Mouse (Mus musculus) thymus, postnatal 36 days (tissue): ENCODE results near the gene Tmem210.
"Not testable (repeated sequence)": the region's sequence is repeated elsewhere in the genome, so short reads cannot be mapped to it uniquely, and the experiment has no call there.

Experiments used
- DNase-seq, 2 experiments: peaks; one replicate each; pipeline ENCODE4 v3.0.0; 2022; ENCODE audit warnings: mixed read lengths in 2 of 2

The Tmem210 gene

DNA sequence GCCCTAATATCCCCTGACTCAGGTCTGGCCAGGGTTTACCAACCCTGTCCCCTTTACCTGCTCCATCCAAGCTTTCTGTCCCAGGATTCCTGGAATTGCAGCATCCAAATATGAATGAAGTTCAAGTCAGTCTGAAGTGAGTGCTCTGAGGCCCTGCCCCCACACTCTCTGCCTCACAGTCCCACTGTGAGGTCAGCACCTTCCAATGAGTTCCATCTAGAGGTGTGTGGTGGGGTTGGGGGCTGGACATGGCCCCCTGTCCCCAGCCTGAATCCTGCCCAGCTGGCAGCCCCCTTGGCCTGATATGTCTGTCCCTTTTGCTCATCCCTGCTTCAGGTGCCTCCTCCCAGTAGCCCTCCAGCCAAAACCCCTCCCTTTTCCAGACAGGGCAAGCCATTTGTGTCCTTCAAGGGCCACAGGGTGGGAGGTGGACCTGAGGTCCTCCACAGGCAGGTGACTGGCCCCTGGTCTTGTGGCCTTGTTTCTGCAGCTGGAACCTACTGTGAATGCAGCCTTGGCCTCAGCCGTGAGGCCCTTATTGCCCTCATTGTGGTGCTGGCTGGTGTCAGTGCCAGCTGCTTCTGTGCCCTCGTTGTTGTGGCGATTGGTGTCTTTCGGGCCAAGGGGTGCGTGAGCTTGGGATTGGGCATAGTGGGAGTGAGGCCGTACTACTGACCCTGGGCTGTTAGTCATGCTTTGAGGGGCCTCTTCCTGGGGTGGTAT is at the start of gene Tmem210:
Tmem210 (plus strand) TSS at position 219 of the 723 bp plus-strand sequence.
- no peak for DNase-seq

DNA sequence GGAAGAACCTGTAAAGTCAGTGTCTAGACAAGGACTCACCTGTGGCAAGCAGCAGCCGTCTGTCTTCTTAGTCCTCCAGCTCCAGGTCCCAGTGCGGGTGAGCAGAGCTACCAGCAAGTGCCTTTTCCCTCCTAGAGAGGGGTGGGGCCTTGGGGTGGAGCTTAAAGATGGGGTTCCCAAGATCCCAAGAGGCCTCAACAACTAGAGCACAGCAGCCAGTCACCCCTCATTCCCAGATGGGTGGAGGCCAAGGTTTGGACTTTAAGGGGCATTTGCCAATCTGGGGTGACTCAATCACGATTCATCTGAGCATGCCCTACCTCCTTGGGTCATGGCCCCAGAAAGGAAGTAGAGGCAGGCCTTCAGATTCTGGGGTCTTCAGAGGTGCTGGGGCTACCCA is 48.2 kb upstream of the Tmem210 start:
- no peak for DNase-seq

DNA sequence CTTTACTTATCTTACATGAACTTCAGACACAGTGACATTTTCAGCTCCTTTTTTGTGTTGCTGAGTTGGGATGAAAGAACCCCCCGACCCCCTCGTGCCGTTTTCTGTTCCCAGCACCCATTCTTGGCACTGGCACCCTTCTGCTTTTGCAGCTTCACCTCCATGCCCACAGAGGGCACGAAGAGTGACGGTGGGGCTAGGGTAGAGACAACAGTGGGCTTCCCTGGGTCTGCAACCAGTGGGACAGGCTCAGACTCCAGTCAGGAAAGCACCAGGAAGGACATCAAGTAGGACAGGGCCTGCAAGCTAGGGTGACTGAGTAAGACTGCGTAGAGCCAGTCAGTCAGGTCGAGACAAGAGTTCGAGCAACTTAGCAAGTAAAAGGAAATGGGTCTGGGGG is 47.6 kb upstream of the Tmem210 start:
- no peak for DNase-seq

DNA sequence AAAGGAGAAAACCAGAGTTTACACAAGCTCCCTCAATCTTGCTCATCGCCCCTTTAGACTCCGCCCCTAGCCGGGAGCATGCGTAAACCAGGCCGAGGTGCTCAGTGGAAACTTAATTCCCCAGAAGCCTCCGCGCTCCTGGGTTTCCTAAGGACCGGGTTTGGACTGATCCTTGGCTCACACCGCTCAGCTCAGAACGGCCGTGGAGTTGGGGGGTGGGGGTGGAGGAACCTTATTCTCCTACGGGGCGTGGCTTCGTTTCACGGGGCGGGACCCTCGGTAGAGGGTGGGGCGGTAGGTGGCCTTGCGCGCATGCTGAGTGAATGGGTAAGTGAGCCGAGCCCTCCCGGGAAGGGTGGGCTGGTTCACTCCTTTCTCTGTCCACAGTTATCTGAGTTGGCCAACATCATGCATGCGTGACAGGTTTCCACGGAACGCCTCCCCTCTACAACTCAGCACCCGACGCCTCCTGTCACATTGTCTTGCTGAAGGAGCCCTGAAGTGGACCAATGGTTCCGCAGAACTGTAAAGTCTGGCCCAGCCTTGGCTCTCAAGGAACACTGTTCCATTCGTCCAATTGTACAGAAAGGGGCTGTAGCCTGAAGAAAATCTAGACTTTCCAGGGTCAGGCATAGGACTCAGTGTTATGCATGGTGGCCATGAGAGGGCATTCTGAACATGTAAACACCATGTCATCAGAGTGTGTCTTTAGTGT is 47.1 kb upstream of the Tmem210 start:
- peak; percentile 33 to 50 for DNase-seq

DNA sequence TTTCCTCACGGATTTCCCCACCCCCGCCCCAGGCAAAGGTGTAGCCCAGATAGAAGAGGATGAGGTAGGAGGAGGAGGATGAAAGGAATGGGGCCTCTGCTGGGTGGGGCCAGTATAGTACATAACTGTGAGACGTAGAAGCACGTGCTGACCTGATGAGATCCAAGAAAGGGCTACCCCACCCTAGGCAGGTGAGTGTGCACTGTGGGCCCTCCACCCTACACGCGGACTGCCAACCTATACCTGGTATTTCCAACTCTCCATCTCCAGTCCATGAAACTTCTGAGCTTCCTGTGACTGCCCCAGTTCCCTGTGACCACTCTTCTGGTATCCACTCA is 46.5 kb upstream of the Tmem210 start:
- no peak for DNase-seq

DNA sequence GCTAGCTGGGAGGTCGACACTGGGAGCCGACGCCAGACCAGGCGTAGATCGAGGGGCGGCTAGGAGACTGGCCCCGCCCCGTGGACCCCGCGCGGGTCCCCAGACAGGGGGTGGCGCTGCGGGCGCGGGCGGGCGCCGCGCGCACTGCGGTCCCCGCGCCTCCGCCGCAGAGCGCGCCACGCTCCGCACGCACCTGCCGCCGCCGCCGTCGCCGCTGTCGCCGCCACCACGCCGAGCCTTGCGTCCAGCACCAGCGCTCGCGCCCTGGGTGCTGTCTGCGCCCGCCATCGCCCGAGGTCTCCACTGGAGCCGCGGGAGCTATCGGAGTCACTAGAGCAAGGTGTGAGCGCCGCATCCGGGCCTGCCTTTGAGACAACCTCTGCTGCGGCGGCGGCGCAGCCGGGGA is 45.8 kb upstream of the Tmem210 start, which contains the start of the genes Rnf208 and Cysrt1:
Rnf208 (plus strand) TSS at position 155 of the 406 bp plus-strand sequence.
Cysrt1 (minus strand) TSS at position 352 of the 406 bp plus-strand sequence.
- peak; percentile 13 to 39 for DNase-seq

DNA sequence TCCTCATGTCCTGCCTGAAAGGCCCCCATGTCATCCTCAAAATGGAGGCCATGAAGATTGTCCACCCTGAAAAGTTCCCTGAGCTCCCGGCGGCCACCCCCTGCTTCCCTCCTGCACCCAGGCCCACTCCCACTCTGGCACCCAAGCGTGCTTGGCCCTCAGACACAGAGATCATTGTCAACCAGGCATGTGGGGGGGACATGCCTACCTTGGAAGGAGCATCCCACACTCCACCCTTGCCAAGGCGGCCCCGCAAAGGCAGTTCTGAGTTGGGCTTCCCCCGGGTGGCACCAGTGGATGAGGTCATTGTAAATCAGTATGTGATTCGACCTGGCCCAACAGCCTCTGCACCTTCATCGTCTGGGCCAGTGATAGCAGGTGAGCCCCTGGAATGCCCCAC is 44.6 kb upstream of the Tmem210 start:
- no peak for DNase-seq

DNA sequence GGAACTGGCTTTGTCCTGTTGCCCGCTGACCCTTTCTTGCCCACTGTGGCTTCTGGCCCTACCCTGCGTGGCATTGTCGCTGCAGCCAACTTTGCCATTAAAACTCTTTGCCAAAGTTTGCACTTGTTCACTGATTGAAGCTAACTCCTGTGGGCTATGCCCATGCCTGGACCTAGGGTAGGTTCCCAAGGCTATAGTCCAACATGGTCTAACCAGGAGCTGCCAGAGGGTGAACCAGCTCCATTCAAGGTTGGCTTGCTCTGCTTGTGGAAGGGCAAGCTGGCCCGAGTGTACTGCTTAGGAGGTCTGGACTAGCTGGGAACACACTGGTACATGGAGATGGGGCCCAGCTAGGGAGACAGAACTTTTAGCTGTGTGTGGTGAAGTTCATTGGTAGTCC is 43.8 kb upstream of the Tmem210 start:
- no peak for DNase-seq

DNA sequence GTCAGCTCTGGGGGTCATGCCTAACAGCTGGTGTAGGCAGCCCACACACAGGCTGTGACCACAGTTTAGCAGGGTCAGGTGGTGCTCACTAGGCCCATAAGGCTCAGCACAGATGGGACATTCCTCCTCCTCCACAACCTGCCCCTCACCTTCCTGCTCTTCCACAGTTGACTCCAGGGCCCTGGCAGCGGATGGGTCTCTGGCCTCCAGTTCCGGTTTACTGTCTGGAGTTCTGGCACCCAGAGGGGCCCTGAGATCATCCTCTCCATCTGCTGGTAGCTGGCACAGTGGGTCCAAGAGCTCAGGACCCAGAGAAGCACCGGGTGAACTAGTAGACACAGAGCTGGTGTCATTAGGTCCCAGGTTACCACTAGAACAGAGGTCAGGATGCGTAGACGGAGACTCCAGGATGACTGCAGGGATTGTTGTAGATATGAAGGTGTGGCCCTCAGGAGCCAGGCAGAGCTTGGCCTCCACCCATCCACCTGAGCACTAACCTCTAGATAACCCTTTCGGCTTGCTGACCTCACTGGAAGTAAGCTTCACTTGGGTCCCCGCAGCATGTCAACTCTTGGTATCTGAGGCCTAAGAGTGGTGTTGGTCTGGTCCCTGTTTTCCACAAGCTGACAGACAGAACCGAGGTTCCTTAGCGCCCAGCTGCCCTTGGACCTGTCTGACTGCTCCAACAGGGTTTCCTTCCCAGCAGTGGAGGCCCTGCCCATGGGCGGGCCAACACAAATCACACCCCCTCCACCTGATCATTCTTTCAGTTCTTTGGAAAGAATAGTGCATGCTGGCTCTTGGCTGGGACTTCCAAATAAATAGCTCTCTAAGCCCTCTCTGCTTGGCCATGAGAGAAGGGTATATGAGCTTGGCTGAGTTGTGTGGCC is 41.5 kb upstream of the Tmem210 start, which contains the start of gene AL732309.1:
AL732309.1 (minus strand) TSS at position 681 of the 890 bp plus-strand sequence.
- DNase-seq: no peak

DNA sequence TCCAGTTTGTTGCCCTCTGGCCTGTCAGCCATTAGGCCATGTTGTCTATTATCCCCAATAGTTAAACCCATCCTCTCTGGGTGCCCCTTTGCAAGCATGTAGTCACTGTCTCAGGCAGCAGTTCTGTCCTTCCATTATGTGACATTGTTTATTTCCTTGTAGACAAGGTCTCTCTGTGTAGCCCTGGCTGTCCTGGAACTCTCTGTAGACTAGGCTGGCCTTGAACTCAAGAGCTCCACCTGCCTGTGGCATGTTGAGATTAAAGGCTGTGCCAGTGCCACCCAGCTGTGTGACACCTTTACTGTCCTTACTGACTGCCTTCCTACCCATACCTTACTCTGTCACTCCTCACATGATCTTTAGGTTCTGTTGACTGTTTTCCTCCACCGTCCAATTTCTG is 35.6 kb upstream of the Tmem210 start:
- peak; percentile 28 to 30 for DNase-seq

DNA sequence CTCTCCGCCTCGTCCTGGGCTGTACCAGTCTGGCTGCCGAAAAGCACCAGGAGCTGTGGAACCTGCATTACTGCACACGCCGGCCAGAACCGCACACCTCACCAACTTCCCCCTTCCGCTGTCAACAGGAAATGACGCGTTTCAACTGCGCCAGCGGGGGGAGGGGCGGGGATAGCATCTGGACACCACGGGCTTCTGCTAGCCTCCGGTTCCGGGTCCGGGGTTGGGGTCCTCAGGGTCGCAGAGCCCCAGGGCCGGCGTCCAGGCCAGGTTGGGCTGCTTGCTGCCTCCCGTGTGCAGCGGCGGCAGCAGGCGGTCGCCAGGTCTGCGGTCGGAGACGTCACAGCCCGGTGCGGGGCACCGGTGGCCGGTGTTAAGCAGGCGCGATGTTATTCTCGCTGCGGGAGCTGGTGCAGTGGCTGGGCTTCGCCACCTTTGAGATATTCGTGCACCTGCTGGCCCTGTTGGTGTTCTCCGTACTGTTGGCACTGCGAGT is 32.6 kb upstream of the Tmem210 start, which contains the start of gene Tmem203:
Tmem203 (plus strand) TSS at position 156 of the 496 bp plus-strand sequence.
- DNase-seq: peak; percentile 82

DNA sequence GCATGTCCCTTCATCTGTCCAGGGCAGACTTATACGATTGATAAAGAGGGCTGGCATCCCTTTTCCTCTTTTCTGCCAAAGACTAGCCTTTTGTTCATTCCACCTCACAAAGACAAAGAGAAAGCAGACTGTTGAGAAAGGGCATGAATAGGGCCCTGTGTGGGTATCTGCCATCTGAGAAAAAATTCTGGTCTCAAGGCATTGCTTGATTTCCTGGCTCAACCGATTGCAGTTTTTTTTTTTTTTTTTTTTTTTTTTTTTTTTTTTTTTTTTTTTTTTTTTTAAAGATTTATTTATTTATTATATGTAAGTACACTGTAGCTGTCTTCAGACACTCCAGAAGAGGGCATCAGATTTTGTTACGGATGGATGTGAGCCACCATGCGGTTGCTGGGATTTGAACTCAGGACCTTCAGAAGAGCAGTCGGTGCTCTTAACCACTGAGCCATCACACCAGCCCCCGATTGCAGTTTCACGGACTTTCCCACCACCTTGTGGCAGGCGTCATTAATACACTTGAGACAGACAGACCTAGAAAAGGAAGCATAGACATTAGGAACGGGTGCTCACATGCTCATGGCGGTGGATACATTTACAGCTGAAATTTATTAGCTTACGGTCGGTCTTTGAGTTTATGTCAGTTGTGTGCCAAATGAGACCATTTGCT is 31.4 kb upstream of the Tmem210 start:
- peak; percentile 61 to 65 for DNase-seq

DNA sequence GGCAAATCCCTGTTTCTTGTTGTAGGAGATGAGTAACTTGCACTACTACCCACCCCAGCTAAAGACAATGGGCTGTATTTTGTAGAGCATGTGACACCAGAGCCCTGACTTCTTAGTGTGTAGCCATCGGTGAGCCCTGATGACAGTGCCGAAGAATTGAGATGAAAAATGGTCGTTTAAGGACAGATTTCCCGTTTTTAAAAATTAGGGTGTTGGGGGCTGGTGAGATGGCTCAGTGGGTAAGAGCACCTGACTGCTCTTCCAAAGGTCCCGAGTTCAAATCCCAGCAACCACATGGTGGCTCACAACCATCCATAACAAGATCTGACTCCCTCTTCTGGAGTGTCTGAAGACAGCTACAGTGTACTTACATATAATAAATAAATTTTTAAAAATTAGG is 30.7 kb upstream of the Tmem210 start:
- not testable (repeated sequence) for DNase-seq

DNA sequence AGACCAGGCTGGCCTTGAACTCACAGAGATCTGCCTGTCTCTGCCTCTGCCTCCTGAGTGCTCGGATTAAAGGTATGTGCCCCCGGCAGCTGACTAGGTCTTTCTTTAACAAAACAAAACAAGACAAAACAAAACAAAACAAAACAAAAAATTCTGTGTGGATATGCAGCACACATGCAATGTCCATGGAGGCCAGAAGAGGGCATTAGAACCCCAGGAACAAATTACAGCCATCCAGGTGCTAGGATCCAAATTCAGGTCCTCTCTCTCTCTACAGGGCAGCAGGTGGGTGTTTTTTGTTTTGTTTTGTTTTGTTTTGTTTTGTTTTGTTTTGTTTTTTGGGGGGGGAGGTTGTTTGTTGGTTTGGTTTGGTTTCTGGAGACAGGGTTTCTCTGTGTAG is 29.1 kb upstream of the Tmem210 start:
- DNase-seq: no peak

DNA sequence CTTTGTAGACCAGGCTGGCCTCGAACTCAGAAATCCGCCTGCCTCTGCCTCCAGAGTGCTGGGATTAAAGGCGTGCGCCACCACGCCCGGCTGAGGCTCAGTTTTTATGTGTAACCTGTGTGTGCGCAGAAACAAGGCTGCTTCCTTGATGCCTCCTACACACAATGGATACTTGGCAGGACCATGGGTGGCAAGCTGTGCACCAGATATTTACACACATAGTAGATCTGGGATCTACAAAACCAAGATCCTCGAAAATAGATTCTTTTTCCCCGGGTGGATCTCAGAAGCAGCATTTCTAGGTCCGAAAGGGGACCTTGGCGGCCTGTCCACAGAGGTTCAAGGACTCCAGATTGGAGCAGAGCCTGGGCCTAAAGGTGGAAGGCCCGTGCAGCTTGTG is 26.1 kb upstream of the Tmem210 start:
- DNase-seq: no peak

DNA sequence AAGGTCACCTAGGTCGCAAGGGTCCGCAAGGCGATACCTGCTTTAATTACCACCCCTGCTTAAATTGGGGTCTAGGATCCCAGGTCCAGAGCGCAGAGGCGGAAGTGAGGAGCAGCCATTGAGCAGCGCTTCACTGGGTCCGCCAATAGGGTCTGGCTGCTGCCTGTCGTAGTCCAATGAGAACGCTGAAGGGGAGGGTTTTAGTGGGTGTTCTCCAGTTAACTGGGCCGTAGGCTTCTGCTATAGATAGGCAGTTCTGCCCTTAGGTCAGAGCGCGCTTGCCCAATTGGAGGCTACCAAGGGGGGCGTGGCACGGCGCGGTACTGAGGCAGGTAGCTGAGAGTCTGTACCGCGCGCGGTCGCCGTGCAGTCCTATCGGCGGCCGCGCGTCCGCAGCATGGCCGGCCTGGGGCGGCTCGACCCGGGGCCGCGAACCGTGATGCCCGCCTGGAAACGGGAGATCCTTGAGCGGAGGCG is 25.6 kb upstream of the Tmem210 start, which contains the start of gene Tprn:
Tprn (plus strand) TSS at position 328 of the 477 bp plus-strand sequence.
- DNase-seq: peak; percentile 93 to 96

DNA sequence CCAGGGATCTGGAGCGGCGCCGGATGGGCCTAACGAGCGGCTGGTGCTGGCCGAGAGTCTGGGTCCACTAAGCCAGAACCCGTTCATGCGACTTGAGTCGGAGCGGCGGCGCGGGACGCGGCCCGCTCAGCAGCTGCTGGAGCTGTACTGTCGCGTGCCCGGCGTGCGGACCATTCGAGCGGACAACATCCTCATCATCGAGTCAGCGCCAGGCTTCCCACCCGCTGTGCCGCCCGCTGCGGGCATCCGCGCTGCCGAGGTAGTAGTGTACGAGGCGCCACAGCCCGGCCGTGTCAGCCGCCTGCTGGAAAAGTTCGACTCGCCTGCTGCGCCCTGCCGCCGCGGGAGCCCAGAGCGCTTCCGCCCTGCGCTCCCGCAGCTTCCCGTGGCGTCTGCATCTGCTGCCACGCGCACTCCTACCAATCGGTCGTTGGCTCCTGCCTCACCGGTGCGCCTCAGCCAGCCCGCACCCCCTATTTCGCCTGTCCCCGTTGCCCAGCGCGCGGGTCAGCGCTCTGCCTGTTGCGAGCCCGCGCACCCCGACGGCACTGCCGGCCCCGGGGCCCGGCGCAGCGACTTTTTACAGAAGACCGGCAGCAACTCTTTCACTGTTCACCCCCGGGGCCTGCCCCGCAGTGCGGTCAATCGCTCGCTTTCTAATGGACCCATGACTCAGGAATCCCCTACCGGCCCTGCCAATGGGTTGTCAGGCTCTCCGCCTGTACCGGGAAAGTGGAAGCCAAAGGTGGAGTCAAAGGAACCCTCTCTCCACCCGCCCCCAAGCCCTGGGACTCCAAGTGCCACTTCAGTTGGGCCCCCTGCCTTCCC is 24.9 kb upstream of the Tmem210 start:
- DNase-seq: peak; percentile 54 to 69

DNA sequence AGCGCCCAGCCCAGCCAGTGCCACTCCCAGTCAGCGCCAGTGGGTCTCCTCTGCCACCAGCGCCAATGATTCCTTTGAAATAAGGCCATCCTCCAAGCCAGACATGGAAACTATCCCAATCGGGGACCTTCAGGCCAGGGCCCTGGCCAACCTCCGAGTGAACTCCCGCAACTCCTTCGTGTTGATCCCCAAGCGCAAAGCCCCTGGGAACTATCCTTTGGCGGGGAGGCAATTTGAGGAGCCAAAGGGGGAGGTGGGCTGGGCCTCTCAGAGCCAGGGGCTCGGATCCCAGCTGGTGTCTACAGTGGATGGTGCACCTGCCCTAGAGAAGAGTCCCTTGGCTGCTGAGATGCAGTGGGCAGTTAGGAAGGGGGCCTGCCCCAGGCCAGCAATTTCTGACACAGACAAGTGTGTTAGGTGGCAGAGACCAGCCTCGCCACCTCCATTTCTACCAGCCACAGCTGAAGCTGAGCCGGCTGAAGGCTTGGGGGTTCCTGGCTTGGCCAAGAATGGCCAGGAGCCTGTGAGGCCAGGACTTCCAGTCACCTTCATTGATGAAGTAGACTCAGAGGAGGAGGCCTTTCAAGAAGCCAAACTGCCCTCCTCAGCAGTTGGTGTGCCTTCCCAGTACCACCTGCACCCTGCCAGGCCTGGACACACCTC is 24.2 kb upstream of the Tmem210 start:
- DNase-seq: no peak

DNA sequence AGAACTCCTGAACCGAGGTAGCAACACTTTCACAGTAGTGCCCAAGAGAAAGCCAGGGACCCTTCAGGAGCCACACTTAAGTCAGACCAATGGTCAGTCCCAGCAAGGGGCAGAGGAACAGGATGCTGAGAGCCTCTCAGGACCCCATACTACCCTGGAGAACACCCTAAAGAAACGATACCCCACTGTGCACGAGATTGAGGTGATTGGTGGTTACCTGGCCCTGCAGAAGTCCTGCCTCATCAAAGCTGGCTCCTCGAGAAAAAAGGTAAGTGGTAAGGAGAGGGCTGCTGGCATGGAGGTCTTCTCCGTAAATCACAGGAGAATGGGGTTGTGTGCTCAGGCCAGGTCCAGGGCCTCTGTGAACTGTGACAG is 23.7 kb upstream of the Tmem210 start:
- DNase-seq: no peak

DNA sequence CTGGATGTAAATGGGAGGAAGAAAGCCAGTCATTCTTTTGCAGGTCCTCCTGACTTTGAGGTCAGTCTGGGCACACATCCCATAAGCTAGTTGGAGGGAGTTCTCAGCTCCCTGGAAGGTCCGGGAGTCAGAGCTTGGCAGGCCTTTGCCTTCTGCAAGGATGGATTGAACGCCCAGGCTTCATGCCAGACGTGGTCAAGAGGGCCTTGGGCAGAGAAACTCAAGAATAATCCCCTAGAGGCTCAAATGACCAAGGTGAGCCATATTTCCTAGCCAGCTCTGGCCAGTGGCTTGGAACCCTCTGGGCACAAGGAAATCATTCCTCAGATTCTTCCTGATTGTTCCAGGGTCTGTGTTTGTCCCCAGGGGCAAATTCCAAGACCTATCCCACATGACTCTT is 23.1 kb upstream of the Tmem210 start:
- no peak for DNase-seq
